Mouse (Mus musculus) E14TG2a.4 (cell line): ENCODE data around the gene Dock8.

Source experiments
- CTCF ChIP-seq: conservative IDR thresholded peaks from 2 replicates; pipeline ENCODE4 v1.5.1; 2014; ENCODE audit warnings: low read length
- NANOG ChIP-seq: IDR thresholded peaks from 2 replicates; pipeline ENCODE4 v1.6.1; 2014; ENCODE audit warnings: borderline replicate concordance, low read length, mixed read lengths
- POU5F1 ChIP-seq: IDR thresholded peaks from 2 replicates; pipeline ENCODE4 v1.6.1; 2014; ENCODE audit warnings: low read length, borderline replicate concordance

- TF ChIP-seq CTCF (no peak), NANOG (no peak), POU5F1 (no peak)
These were observed 819 bp downstream of the Dock8 start for GRCm38 (mm10) chr19:25000153-25000552.
